Mouse (Mus musculus) small intestine, adult 2 months (tissue): ENCODE measurements around the gene Paip2b.

Experiments
- CTCF ChIP-seq: fragments of 200-500 bp; IDR thresholded peaks from 2 replicates; pipeline ENCODE4 v1.5.1; 2012; ENCODE audit warnings: low read depth, mild to moderate bottlenecking, control low read depth, inconsistent platforms, low read length, moderate library complexity, mixed read lengths; ENCODE audit not compliant: insufficient replicate concordance, insufficient read length; ENCODE audit errors: extremely low read depth
- POLR2A ChIP-seq: fragments of 200-500 bp; IDR thresholded peaks from 2 replicates; pipeline ENCODE4 v1.6.1; 2012; ENCODE audit warnings: low read depth, mild to moderate bottlenecking, control low read depth, inconsistent platforms, low read length, moderate library complexity

GRCm38 (mm10) chr6:83791251-83791890, 40.2 kb downstream of the Paip2b start:
- TF ChIP-seq CTCF (no peak), POLR2A (no peak)
